Mouse (Mus musculus) heart, adult 18-20 months (tissue): ENCODE results near the gene Gm3488. TPM values are rescaled to one million over a fixed set of nuclear protein-coding genes. Genes with fewer than 3 reads are reported as not detected.
"Not testable (repeated sequence)": the region's sequence is repeated elsewhere in the genome, so short reads cannot be mapped to it uniquely, and the experiment has no call there.

Experiments used
- DNase-seq, 2 experiments: peaks; one replicate each; pipeline ENCODE4 v3.0.0; 2021 to 2022; ENCODE audit warnings: mixed read lengths in 1 of 2
- long read RNA-seq, 2 experiments: library from polyadenylated mRNA; stranded (forward); transcript quantifications; one replicate each; pipeline ENCODE4 v2.0.0; 2021
- total RNA-seq, 2 experiments: library from RNA; stranded (reverse); gene quantifications; 2 replicates each; pipeline ENCODE4 v1.2.3; 2021

Gene Gm3488
- total RNA-seq = under 1 TPM in 1 of 2 experiments, not detected in 1; 0.40 TPM
- long read RNA-seq, experiment 1 = 0 reads
- long read RNA-seq, experiment 2 = 0 reads

- not testable (repeated sequence) for DNase-seq
These were observed at the start of gene Gm3488 for GRCm38 (mm10) chr14:5501374-5501773. Gene Gm3488, plus strand, starts transcription at chr14:5501674.

GRCm38 (mm10) chr14:5455367-5455766 lies 46.1 kb upstream of the Gm3488 start, which contains the start of gene Gm3194:
Gene Gm3194, minus strand, starts transcription at chr14:5455467.
- DNase-seq = not testable (repeated sequence)

DNA sequence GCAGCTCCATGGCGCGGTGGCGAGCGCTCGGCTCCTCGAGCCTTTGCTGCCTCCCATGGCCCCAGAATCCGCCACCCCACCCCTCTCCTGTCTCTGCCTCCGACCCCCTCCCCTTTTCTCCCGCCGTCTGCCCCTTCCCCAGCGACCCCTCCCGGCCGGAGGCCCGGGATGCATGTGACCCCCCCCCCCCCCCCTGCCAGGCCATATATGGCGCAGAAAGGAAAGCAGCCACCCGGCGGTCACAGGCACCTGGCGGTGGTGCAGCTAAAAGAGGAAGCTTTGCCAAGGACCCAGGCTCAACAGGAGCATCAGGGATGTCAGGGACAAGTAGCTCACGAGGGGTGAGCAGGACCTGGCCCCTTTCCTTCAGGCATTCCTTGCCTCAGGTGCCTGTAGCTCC lies 41.0 kb upstream of the Gm3488 start:
- not testable (repeated sequence) for DNase-seq

- not testable (repeated sequence) for DNase-seq
These were observed 23.7 kb upstream of the Gm3488 start, which contains the start of gene Gm8246 for GRCm38 (mm10) chr14:5477730-5478129. Gene Gm8246, minus strand, starts transcription at chr14:5477830.

GRCm38 (mm10) chr14:5483907-5484306 lies 17.6 kb upstream of the Gm3488 start, which contains the start of gene Gm3187:
Gene Gm3187, plus strand, starts transcription at chr14:5484207.
- not testable (repeated sequence) for DNase-seq

- DNase-seq = not testable (repeated sequence)
These were observed 36.7 kb downstream of the Gm3488 start, which contains the start of gene Gm3532 for GRCm38 (mm10) chr14:5538196-5538595. Gene Gm3532, plus strand, starts transcription at chr14:5538496.

Other genes starting within 250 kb of the Gm3488 start
- not detected for gene Gm3526, start 241.1 kb upstream of the Gm3488 start, total RNA-seq
- not detected for gene Gm3542, start 166.7 kb upstream of the Gm3488 start, total RNA-seq
- not detected for gene Gm3500, start 112.6 kb upstream of the Gm3488 start, total RNA-seq
- gene Gm3194, start 46.2 kb upstream of the Gm3488 start, total RNA-seq = under 1 TPM in 1 of 2 experiments, not detected in 1; 0.62 TPM
- gene Gm8246, start 23.8 kb upstream of the Gm3488 start, total RNA-seq = not detected
- gene Gm3187, start 17.5 kb upstream of the Gm3488 start, total RNA-seq = not detected
- gene Gm3532, start 36.8 kb downstream of the Gm3488 start, total RNA-seq = not detected
- gene Gm8265, start 131.4 kb downstream of the Gm3488 start, total RNA-seq = not detected
- gene Gm9603, start 185.8 kb downstream of the Gm3488 start, total RNA-seq = not detected
- not detected for gene Gm3373, start 239.9 kb downstream of the Gm3488 start, total RNA-seq